Mouse (Mus musculus): ENCODE results near the gene Jam2. TPM values are rescaled to one million over a fixed set of nuclear protein-coding genes. Genes with fewer than 3 reads are reported as not detected.
A peak's percentile ranks its signal among the peaks of the same experiment; 100 is the strongest.

Jam2 gene
- polyA plus RNA-seq, 1 experiment, result 37.2 TPM

- Histone ChIP-seq H3K79me2 (ENCODE audit: control insufficient read depth, insufficient read depth) (no peaks in the 10 kb centered on the region), H3K4me3 (no peak overlapping the region), H3K4me2 (ENCODE audit: low read depth) (peak overlapping the region; percentile 65), H3ac (ENCODE audit: control insufficient read depth, insufficient read length) (no peak overlapping the region), H3K36me3 (ENCODE audit: control insufficient read depth, insufficient read depth) (no peaks in the 10 kb centered on the region), H3K27me3 (ENCODE audit: control insufficient read depth, insufficient read depth, insufficient read length) (no peaks in the 10 kb centered on the region)
- TF ChIP-seq TCF3 (IDR thresholded peaks at IDR 0.05; ENCODE audit: insufficient read length, low read depth), result no peak
- no peak for TF ChIP-seq POLR2A (IDR thresholded peaks at IDR 0.05; ENCODE audit: insufficient read length, low read depth)
- TF ChIP-seq SRF (IDR thresholded peaks at IDR 0.05; ENCODE audit: control insufficient read depth, insufficient read length, low read depth), result no peak
- no peak for TF ChIP-seq MYOD1 (IDR thresholded peaks at IDR 0.05; ENCODE audit: control insufficient read depth in 1 of 3, insufficient read length in 2 of 3, low read depth in 2 of 3)
- no peak for TF ChIP-seq E2F4 (IDR thresholded peaks at IDR 0.05; ENCODE audit: insufficient read depth)
- TF ChIP-seq USF1 (IDR thresholded peaks at IDR 0.05; ENCODE audit: low read depth), result no peak
- TF ChIP-seq MYOG (IDR thresholded peaks at IDR 0.05; ENCODE audit: control insufficient read depth in 1 of 3, insufficient read depth in 1 of 3, insufficient read length in 2 of 3, low read depth in 2 of 3), result no peak
- no peak for TF ChIP-seq TCF12 (IDR thresholded peaks at IDR 0.05; ENCODE audit: insufficient read depth, poor library complexity, severe bottlenecking)
- no peak for TF ChIP-seq MAX (IDR thresholded peaks at IDR 0.05; ENCODE audit: low read depth)
- TF ChIP-seq CEBPB (IDR thresholded peaks at IDR 0.05; ENCODE audit: insufficient read depth, poor library complexity, severe bottlenecking), result no peak
- no peak for TF ChIP-seq REST (IDR thresholded peaks at IDR 0.05; ENCODE audit: insufficient read depth, insufficient read length)
Observed at GRCm38 (mm10) chr16:84875012-84875717, 101.2 kb downstream of the Jam2 start.

Other genes with a start within 250 kb of the Jam2 start
- gene Mrpl39, start 38.4 kb upstream of the Jam2 start, polyA plus RNA-seq (2012; fragmentation: generic; extraction: Trizol), result 36.6 TPM
- 10.3 TPM for gene Gabpa, start 60.8 kb downstream of the Jam2 start, polyA plus RNA-seq (2012; fragmentation: generic; extraction: Trizol)
- gene Atp5j, start 61.5 kb downstream of the Jam2 start, polyA plus RNA-seq (2012; fragmentation: generic; extraction: Trizol), result 361 TPM